Mouse (Mus musculus) ES-CJ7 (cell line): ENCODE data around the gene Frmd4a.

ENCODE experiments used
- DNase-seq: peaks from one replicate; pipeline ENCODE4 v3.0.0; 2011; ENCODE audit warnings: low read depth, low spot score

Frmd4a gene

GRCm38 (mm10) chr2:4575163-4575562 is 557.6 kb downstream of the Frmd4a start:
- DNase-seq = peak; percentile 93

DNA sequence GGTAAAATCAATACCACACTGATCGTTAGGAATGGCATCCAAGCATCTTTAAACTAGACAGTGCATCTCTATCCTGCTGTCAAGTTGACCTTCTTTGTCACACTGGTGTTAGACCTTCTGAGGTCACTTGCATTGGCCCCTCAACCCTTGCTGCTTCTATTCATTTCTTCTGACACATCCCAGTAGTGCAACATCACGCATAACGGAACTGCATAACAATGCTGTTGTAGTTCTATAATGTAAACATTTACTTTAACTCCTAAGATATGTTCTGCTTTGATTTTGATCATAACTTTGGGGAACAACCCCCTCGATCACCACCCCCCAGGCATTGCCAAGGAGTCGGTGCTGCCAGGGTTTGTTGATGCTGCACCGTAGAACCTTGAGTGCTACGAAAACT is 558.5 kb downstream of the Frmd4a start:
- DNase-seq = no peak

GRCm38 (mm10) chr2:4578291-4578690 is 560.8 kb downstream of the Frmd4a start:
- no peak for DNase-seq

GRCm38 (mm10) chr2:4579357-4580068 is 562.0 kb downstream of the Frmd4a start:
- no peak for DNase-seq

GRCm38 (mm10) chr2:4580666-4581065 is 563.1 kb downstream of the Frmd4a start:
- no peak for DNase-seq

DNA sequence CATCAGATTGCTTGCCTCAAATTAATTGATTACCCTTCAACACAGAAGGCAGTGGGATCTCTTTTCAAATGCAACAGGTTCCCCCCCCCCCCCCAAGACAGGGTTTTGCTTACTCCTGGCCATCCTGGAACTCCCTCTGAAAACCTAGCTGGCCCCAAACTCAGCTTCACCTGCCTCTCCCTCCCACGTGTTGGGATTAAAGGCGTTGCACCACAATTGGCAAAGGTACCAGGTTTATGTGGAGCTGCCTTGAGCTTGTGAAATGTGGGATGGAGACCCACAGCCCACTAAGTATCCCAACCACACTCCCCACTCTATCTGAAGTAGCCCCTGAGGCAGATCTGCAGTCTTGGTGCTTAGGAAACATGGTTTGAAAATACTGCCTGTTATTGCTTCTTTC is 565.4 kb downstream of the Frmd4a start:
- no peak for DNase-seq

DNA sequence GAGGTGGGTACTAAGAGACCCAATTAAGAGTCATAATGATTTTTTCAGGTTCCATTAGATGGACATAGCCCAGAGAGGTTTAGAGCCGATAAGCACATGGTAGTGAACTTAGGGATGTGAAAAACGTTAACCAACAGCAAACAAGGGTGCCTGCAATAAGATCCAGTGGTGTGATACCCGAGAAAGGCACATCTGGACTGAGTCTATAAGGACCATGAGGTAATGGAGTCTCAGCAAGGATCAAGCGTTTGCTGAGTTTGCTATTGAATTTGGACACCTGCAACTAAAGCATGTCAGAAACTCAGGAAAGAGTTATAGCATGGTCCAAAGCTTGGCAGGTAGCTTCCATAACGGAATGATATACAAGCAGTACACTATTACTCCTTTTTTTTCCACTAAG is 566.7 kb downstream of the Frmd4a start:
- DNase-seq = no peak

DNA sequence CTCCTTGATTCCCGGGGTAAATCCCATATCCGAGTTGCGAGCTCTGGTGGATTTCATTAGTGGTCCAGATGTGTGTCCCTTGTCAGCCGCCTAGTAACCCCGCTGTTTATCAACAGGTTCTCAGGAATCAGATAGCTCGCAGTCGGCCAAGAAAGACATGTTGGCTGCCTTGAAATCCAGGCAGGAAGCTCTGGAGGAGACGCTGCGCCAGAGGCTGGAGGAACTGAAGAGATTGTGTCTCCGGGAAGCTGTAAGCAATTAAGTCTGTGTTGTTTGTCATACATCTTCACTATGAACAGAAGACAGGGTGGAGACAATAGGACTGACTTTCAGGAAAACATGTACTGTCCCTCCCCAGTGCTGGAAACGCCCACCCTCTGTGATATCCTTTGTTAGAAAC is 568.7 kb downstream of the Frmd4a start:
- DNase-seq = no peak

GRCm38 (mm10) chr2:4587685-4588409 is 570.3 kb downstream of the Frmd4a start:
- no peak for DNase-seq

- DNase-seq = no peak
Measured at GRCm38 (mm10) chr2:4591647-4592046, 574.1 kb downstream of the Frmd4a start.

GRCm38 (mm10) chr2:4592666-4593065 is 575.1 kb downstream of the Frmd4a start:
- DNase-seq = no peak

GRCm38 (mm10) chr2:4593433-4593832 is 575.9 kb downstream of the Frmd4a start:
- DNase-seq = peak; percentile 86

- DNase-seq = no peak
Measured at GRCm38 (mm10) chr2:4593878-4594387, 576.4 kb downstream of the Frmd4a start.

- DNase-seq = peak; percentile 88
Measured at GRCm38 (mm10) chr2:4596992-4597391, 579.5 kb downstream of the Frmd4a start.

GRCm38 (mm10) chr2:4601034-4601890 is 583.7 kb downstream of the Frmd4a start:
- peak; percentile 62 for DNase-seq

- no peak for DNase-seq
Measured at GRCm38 (mm10) chr2:4603361-4603945, 585.9 kb downstream of the Frmd4a start.

- DNase-seq = no peak
Measured at GRCm38 (mm10) chr2:4606559-4606958, 589.0 kb downstream of the Frmd4a start.

DNA sequence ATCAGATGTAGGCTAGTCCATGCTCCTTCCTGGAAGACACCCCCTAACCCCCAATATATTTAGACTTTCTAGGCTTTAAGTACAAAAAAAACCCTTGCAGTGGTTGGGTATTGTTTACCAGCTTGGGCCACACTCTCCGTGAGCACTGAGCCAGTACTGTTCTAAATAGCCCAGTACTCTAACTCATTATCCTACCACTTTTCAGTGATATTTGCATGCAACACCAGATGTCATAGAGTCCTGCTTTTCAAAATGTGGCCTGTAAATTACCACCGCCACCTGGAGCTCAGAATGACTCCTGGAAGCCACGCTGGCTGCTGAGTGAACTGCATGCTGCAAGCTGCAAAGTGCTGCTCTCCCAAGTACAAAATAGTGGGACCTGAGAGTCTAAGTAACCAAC is 590.7 kb downstream of the Frmd4a start:
- DNase-seq = no peak

DNA sequence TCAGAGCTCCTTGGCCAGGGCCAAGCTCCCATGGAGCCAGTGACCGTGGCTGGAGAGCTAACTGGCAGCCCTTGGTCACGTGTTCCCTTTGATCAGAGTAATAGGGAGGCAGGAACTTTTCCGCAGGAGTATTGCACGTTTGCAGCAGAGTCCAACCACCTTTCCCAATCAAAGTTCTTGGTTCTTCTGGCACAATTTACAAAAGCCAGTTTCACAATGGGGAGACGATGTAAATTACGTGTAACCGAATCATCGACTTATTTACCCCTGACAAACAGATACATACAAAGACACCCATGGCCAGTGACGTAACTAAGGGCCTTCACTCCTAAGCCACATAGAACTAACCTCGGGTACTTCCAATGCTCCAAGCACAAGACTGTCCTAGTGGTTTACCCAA is 591.9 kb downstream of the Frmd4a start:
- no peak for DNase-seq

GRCm38 (mm10) chr2:4611295-4611694 is 593.8 kb downstream of the Frmd4a start:
- DNase-seq = no peak

DNA sequence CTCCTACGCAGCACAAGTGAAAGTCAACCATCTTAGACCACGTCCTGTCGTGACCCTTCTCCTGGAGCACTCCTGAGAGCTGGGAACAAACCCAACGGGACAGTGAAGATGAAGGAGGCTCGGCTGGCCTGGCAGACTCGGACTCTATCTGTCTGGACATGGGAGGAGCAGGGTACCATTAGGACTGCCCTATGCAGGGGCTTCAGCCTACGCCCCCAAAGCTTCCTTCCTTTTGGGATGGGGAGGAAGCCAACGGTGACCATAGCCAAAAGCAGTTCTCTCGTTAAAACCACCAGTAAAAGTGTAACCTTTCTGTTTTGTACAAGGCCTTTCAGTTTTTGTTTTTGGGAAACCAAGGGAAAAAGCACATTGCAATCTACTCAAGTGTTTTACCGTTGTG is 594.2 kb downstream of the Frmd4a start:
- no peak for DNase-seq
